Mouse (Mus musculus): Measurements from ENCODE around the gene Fxr1.

GRCm38 (mm10) chr3:34008191-34008590, 11.6 kb upstream of the Fxr1 start:
- TF ChIP-seq MAFK (IDR thresholded peaks at IDR 0.05; ENCODE audit: insufficient read depth, low read depth, low read length) (no peak), HCFC1 (IDR thresholded peaks at IDR 0.05; ENCODE audit: borderline replicate concordance, insufficient read depth, low read length) (no peak), ZNF384 (IDR thresholded peaks at IDR 0.05; ENCODE audit: low read depth, low read length) (no peak)

All from ES-E14 (cell line).